In genomic region chr10:112394399-112394970, GRCm38 (mm10) we compare ENCODE assay signal across 15 mouse cellular contexts.
DNase-seq lines count a peak whose midpoint lies in the region; ATAC-seq lines count a peak whose summit lies in the region.
"Had no signal": no experiment of that assay in that cellular context is flagged by ENCODE, and none has a peak within 500 bp of the region (broad histone marks: within the 10 kb centered on the region; RNA-seq: fewer than 3 reads in every experiment).

No protein-coding gene starts in this region.

- intact Hi-C loops in left cerebral cortex, postnatal 4 days (cut with DNase I) = no loop called here

- no peak overlapping the region for H3K4me3 ChIP-seq in embryonic facial prominence, embryonic 12.5 days
- H3K4me3 ChIP-seq in hindbrain, embryonic 12.5 days = no peak overlapping the region
- H3K4me3 ChIP-seq in midbrain, embryonic 12.5 days = no peak overlapping the region
- no peak overlapping the region for H3K4me3 ChIP-seq in neural tube, embryonic 15.5 days (replicated peaks)
- H3K4me3 ChIP-seq: intestine, embryonic 15.5 days; kidney, embryonic 15.5 days; left cerebral cortex, adult 2 months; limb, embryonic 13.5 days; liver, embryonic 15.5 days had no signal

- no peaks in the 10 kb centered on the region for H3K36me3 ChIP-seq in embryonic facial prominence, embryonic 12.5 days
- H3K36me3 ChIP-seq in hindbrain, embryonic 12.5 days = no peaks in the 10 kb centered on the region
- H3K36me3 ChIP-seq in midbrain, embryonic 12.5 days = no peaks in the 10 kb centered on the region
- H3K36me3 ChIP-seq in neural tube, embryonic 15.5 days = no peaks in the 10 kb centered on the region
- H3K36me3 ChIP-seq: intestine, embryonic 15.5 days; kidney, embryonic 15.5 days; limb, embryonic 13.5 days; liver, embryonic 15.5 days had no signal

- WGBS in embryonic facial prominence, embryonic 12.5 days = 42% methylated on average over 8 of the region's 8 CpGs
- 37% methylated on average over 8 of the region's 8 CpGs for WGBS in hindbrain, embryonic 12.5 days
- WGBS in midbrain, embryonic 12.5 days = 43% methylated on average over 8 of the region's 8 CpGs
- WGBS in neural tube, embryonic 15.5 days = 31% methylated on average over 8 of the region's 8 CpGs

- H3K4me2 ChIP-seq in embryonic facial prominence, embryonic 12.5 days (replicated peaks) = no peak overlapping the region
- no peak overlapping the region for H3K4me2 ChIP-seq in hindbrain, embryonic 12.5 days (replicated peaks)
- no peak overlapping the region for H3K4me2 ChIP-seq in midbrain, embryonic 12.5 days (replicated peaks)
- H3K4me2 ChIP-seq in neural tube, embryonic 15.5 days = no peak overlapping the region; the same call in 1 of the 2 replicates
- H3K4me2 ChIP-seq: intestine, embryonic 15.5 days; kidney, embryonic 15.5 days; limb, embryonic 13.5 days; liver, embryonic 15.5 days had no signal

- no peak for DNase-seq in left cerebral cortex, postnatal 4 days
- no peak for DNase-seq in cerebellum, postnatal 25 days
- DNase-seq in cerebellum, adult 9-11 months = no peak
- DNase-seq: gastrocnemius, postnatal 25 days; heart, postnatal 10 days; lung, postnatal 36 days had no signal

- peak; percentile 41; the same call in 1 of the 2 replicates for ATAC-seq in embryonic facial prominence, embryonic 12.5 days (ENCODE audit: insufficient number of reproducible peaks, insufficient read depth, low FRiP score, low TSS enrichment)
- ATAC-seq in hindbrain, embryonic 12.5 days (ENCODE audit: low FRiP score) = peak; percentile 86
- peak; percentile 94 for ATAC-seq in midbrain, embryonic 12.5 days (ENCODE audit: low FRiP score, low read depth)
- peak; percentile 57; the same call in 1 of the 2 replicates for ATAC-seq in neural tube, embryonic 15.5 days (ENCODE audit: low FRiP score)
- ATAC-seq: intestine, embryonic 15.5 days had no signal

- no peaks in the 10 kb centered on the region for H3K9me3 ChIP-seq in embryonic facial prominence, embryonic 12.5 days
- H3K9me3 ChIP-seq in hindbrain, embryonic 12.5 days (replicated peaks) = no peaks in the 10 kb centered on the region
- H3K9me3 ChIP-seq in midbrain, embryonic 12.5 days = no peaks in the 10 kb centered on the region
- no peaks in the 10 kb centered on the region for H3K9me3 ChIP-seq in neural tube, embryonic 15.5 days (replicated peaks)
- H3K9me3 ChIP-seq: intestine, embryonic 15.5 days; kidney, embryonic 15.5 days; limb, embryonic 13.5 days; liver, embryonic 15.5 days had no signal

- H3K4me1 ChIP-seq in embryonic facial prominence, embryonic 12.5 days = no peaks in the 10 kb centered on the region
- H3K4me1 ChIP-seq in hindbrain, embryonic 12.5 days = no peaks in the 10 kb centered on the region
- H3K4me1 ChIP-seq in midbrain, embryonic 12.5 days = no peaks in the 10 kb centered on the region
- no peaks in the 10 kb centered on the region for H3K4me1 ChIP-seq in neural tube, embryonic 15.5 days
- H3K4me1 ChIP-seq: intestine, embryonic 15.5 days; kidney, embryonic 15.5 days; limb, embryonic 13.5 days; liver, embryonic 15.5 days had no signal

- H3K27ac ChIP-seq in embryonic facial prominence, embryonic 12.5 days = no peak overlapping the region
- no peak overlapping the region for H3K27ac ChIP-seq in hindbrain, embryonic 12.5 days
- 0 out of 2 replicates have a peak overlapping the region, but pooled peaks have one; percentile 1 for H3K27ac ChIP-seq in midbrain, embryonic 12.5 days (replicated peaks)
- H3K27ac ChIP-seq in neural tube, embryonic 15.5 days (replicated peaks) = peak overlapping the region; percentile 48; the same call in 1 of the 2 replicates
- H3K27ac ChIP-seq: intestine, embryonic 15.5 days; kidney, embryonic 15.5 days; left cerebral cortex, adult 2 months; limb, embryonic 13.5 days; liver, embryonic 15.5 days had no signal

- no peak overlapping the region for H3K9ac ChIP-seq in embryonic facial prominence, embryonic 12.5 days
- no peak overlapping the region for H3K9ac ChIP-seq in hindbrain, embryonic 12.5 days
- H3K9ac ChIP-seq in midbrain, embryonic 12.5 days (replicated peaks) = no peak overlapping the region
- no peak overlapping the region for H3K9ac ChIP-seq in neural tube, embryonic 15.5 days (replicated peaks)
- H3K9ac ChIP-seq: intestine, embryonic 15.5 days; kidney, embryonic 15.5 days; limb, embryonic 13.5 days; liver, embryonic 15.5 days had no signal

- H3K27me3 ChIP-seq in embryonic facial prominence, embryonic 12.5 days = no peaks in the 10 kb centered on the region
- H3K27me3 ChIP-seq in hindbrain, embryonic 12.5 days = no peaks in the 10 kb centered on the region
- H3K27me3 ChIP-seq in midbrain, embryonic 12.5 days = no peaks in the 10 kb centered on the region
- no peaks in the 10 kb centered on the region for H3K27me3 ChIP-seq in neural tube, embryonic 15.5 days (replicated peaks)
- H3K27me3 ChIP-seq: intestine, embryonic 15.5 days; kidney, embryonic 15.5 days; limb, embryonic 13.5 days; liver, embryonic 15.5 days had no signal

Comparison
In these comparisons a context has a peak if more than half of its experiments do, and no peak if none do; other contexts are left out.
1. ATAC-seq: peak in every context shown above with its lines; median percentile 94 in midbrain, embryonic 12.5 days; 86 in hindbrain, embryonic 12.5 days; 57 in neural tube, embryonic 15.5 days; 41 in embryonic facial prominence, embryonic 12.5 days.
2. H3K27ac ChIP-seq: peak in midbrain, embryonic 12.5 days (single experiment) and neural tube, embryonic 15.5 days (single experiment); none in embryonic facial prominence, embryonic 12.5 days (single experiment) and hindbrain, embryonic 12.5 days (single experiment).